Mouse (Mus musculus) right cerebral cortex, postnatal 4 days (tissue): ENCODE measurements around the gene Samd4b.

ENCODE experiments used
- DNase-seq: peaks from one replicate; pipeline ENCODE4 v3.0.0-alpha.2; 2022

The Samd4b gene

GRCm38 (mm10) chr7:28375176-28375921 is 222.6 kb downstream of the Samd4b start:
- peak; percentile 72 for DNase-seq

- no peak for DNase-seq
Measured at GRCm38 (mm10) chr7:28374647-28375046, 223.3 kb downstream of the Samd4b start.

GRCm38 (mm10) chr7:28373891-28374495 is 224.0 kb downstream of the Samd4b start:
- DNase-seq = no peak

GRCm38 (mm10) chr7:28373131-28373581 is 224.8 kb downstream of the Samd4b start:
- DNase-seq = peak; percentile 74

- DNase-seq = peak; percentile 96
Measured at GRCm38 (mm10) chr7:28372251-28373108, 225.5 kb downstream of the Samd4b start, which contains the start of gene Plekhg2. TSS of gene Plekhg2 (minus strand) at chr7:28372599.

GRCm38 (mm10) chr7:28371514-28371989 is 226.4 kb downstream of the Samd4b start:
- DNase-seq = no peak

GRCm38 (mm10) chr7:28370977-28371513 is 226.9 kb downstream of the Samd4b start:
- no peak for DNase-seq

GRCm38 (mm10) chr7:28370051-28370450 is 227.9 kb downstream of the Samd4b start:
- DNase-seq = no peak

- no peak for DNase-seq
Measured at GRCm38 (mm10) chr7:28368276-28368920, 229.5 kb downstream of the Samd4b start.

- DNase-seq = no peak
Measured at GRCm38 (mm10) chr7:28367663-28368275, 230.2 kb downstream of the Samd4b start.

GRCm38 (mm10) chr7:28362441-28363060 is 235.4 kb downstream of the Samd4b start:
- no peak for DNase-seq

- DNase-seq = no peak
Measured at GRCm38 (mm10) chr7:28361647-28362341, 236.2 kb downstream of the Samd4b start.

- DNase-seq = no peak
Measured at GRCm38 (mm10) chr7:28360291-28360690, 237.7 kb downstream of the Samd4b start.

- no peak for DNase-seq
Measured at GRCm38 (mm10) chr7:28359854-28360253, 238.1 kb downstream of the Samd4b start.

- no peak for DNase-seq
Measured at GRCm38 (mm10) chr7:28358431-28358830, 239.5 kb downstream of the Samd4b start.

- no peak for DNase-seq
Measured at GRCm38 (mm10) chr7:28357984-28358383, 240.0 kb downstream of the Samd4b start.

GRCm38 (mm10) chr7:28356981-28357380 is 241.0 kb downstream of the Samd4b start:
- DNase-seq = no peak

GRCm38 (mm10) chr7:28355221-28355620 is 242.7 kb downstream of the Samd4b start:
- no peak for DNase-seq

- DNase-seq = no peak
Measured at GRCm38 (mm10) chr7:28354596-28354995, 243.3 kb downstream of the Samd4b start.

- no peak for DNase-seq
Measured at GRCm38 (mm10) chr7:28354113-28354581, 243.8 kb downstream of the Samd4b start.

- no peak for DNase-seq
Measured at GRCm38 (mm10) chr7:28353267-28353666, 244.7 kb downstream of the Samd4b start.
